Mouse (Mus musculus) left cerebral cortex, postnatal 25 days (tissue): ENCODE data around the gene Foxo6. TPM values are rescaled to one million over a fixed set of nuclear protein-coding genes. Genes with fewer than 3 reads are reported as not detected.

Experiments
- DNase-seq, 2 experiments: peaks; one replicate each; pipeline ENCODE4 v3.0.0; 2022; ENCODE audit warnings: low spot score in 2 of 2, mixed read lengths in 1 of 2
- intact Hi-C: fragments of 180-260 bp; cut with DNase I; formaldehyde crosslinking; loops from one replicate; pipeline ENCODE4 v1.15.1; 2025
- total RNA-seq, 2 experiments: library from RNA; stranded (reverse); gene quantifications; 2 replicates each; pipeline ENCODE4 v1.2.3; 2021

Gene Foxo6
- total RNA-seq, 2 experiments from 2014 or later = 11.3 to 16.6 TPM

- DNase-seq = no peak
- intact Hi-C loops = loop anchor here (10.0 kb wide), 1 partner anchor 322 kb away; no protein-coding TSS in a partner anchor
Observed at GRCm38 (mm10) chr4:120223108-120223745, 63.9 kb downstream of the Foxo6 start.

GRCm38 (mm10) chr4:120221708-120222107 is 65.4 kb downstream of the Foxo6 start:
- no peak for DNase-seq
- intact Hi-C loops = loop anchor here (10.0 kb wide), 1 partner anchor 323 kb away; no protein-coding TSS in a partner anchor

GRCm38 (mm10) chr4:120218878-120219277 is 68.3 kb downstream of the Foxo6 start:
- intact Hi-C loops = no loop called here
- DNase-seq = no peak

Other genes with a start within 250 kb of the Foxo6 start
- gene AL607142.1, start 222.4 kb downstream of the Foxo6 start, total RNA-seq = not detected
- gene Edn2, start 126.1 kb downstream of the Foxo6 start, total RNA-seq = not detected
- gene Scmh1, start 117.9 kb upstream of the Foxo6 start, total RNA-seq = 100 to 1,000 TPM; 102 to 113 TPM
- not detected for gene Slfnl1, start 244.9 kb upstream of the Foxo6 start, total RNA-seq